ENCODE assay signal across 8 mouse cellular contexts in genomic region chr11:7214342-7214660, GRCm38 (mm10). TPM values are rescaled to one million over a fixed set of nuclear protein-coding genes. Genes with fewer than 3 reads are reported as not detected.
A peak's percentile ranks its signal among the peaks of the same experiment; 100 is the strongest.
DNase-seq lines count a peak whose midpoint lies in the region; ATAC-seq and TF ChIP-seq lines count a peak whose summit lies in the region.

No protein-coding gene starts in this region.

- WGBS in forebrain, embryonic 11.5 days = under 1% methylated on average over 12 of the region's 12 CpGs
- WGBS in intestine, postnatal 0 days = 1% methylated on average over 12 of the region's 12 CpGs
- WGBS in neural tube, embryonic 14.5 days = 1% methylated on average over 12 of the region's 12 CpGs

- no peak for DNase-seq in left cerebral cortex, adult 2 months (ENCODE audit: extremely low spot score in 1 of 2, low spot score in 2 of 2)
- no peak for DNase-seq in left cerebral cortex, adult 8-10 months (ENCODE audit: low spot score in 2 of 2)
- no peak for DNase-seq in forebrain, embryonic 11.5 days (ENCODE audit: low spot score)
- DNase-seq in urinary bladder, adult 18-20 months (ENCODE audit: low spot score in 2 of 2) = no peak
- no peak for DNase-seq in adipocyte (ENCODE audit: low spot score)
- DNase-seq in embryo, embryonic 10.5 days (ENCODE audit: low spot score) = no peak

- peak overlapping the region; percentile 64 for H3K4me3 ChIP-seq in left cerebral cortex, adult 2 months
- peak overlapping the region; percentile 59 for H3K4me3 ChIP-seq in forebrain, embryonic 11.5 days (ENCODE audit: low read depth, low read length)
- peak overlapping the region; percentile 53 for H3K4me3 ChIP-seq in intestine, postnatal 0 days (ENCODE audit: low read depth, low read length)
- peak overlapping the region; percentile 54 for H3K4me3 ChIP-seq in neural tube, embryonic 14.5 days (ENCODE audit: low read depth, low read length)

- H3K36me3 ChIP-seq in forebrain, embryonic 11.5 days (ENCODE audit: control insufficient read depth, insufficient read depth, low read length) = no peaks in the 10 kb centered on the region
- no peaks in the 10 kb centered on the region for H3K36me3 ChIP-seq in intestine, postnatal 0 days (ENCODE audit: control insufficient read depth, insufficient read depth)
- no peaks in the 10 kb centered on the region for H3K36me3 ChIP-seq in neural tube, embryonic 14.5 days (ENCODE audit: control insufficient read depth, insufficient read depth, low read length)

- intact Hi-C loops in left cerebral cortex, adult 2 months (cut with DNase I) = loop anchor here (2.0 to 10.0 kb wide), 4 partner anchors 122 to 1088 kb away; no protein-coding TSS in a partner anchor

- no peak for ATAC-seq in forebrain, embryonic 11.5 days (replicated peaks; ENCODE audit: low FRiP score)
- no peak for ATAC-seq in intestine, postnatal 0 days
- ATAC-seq in neural tube, embryonic 14.5 days (ENCODE audit: low read depth) = no peak

- H3K27me3 ChIP-seq in forebrain, embryonic 11.5 days (ENCODE audit: control insufficient read depth, insufficient read depth, low read length) = peaks cover 20% of the 10 kb centered on the region
- peaks cover 39% of the 10 kb centered on the region for H3K27me3 ChIP-seq in intestine, postnatal 0 days (replicated peaks; ENCODE audit: control insufficient read depth, insufficient read depth, low read length)
- peaks cover 5% of the 10 kb centered on the region; the same call in 1 of the 2 replicates for H3K27me3 ChIP-seq in neural tube, embryonic 14.5 days (ENCODE audit: control insufficient read depth, insufficient read depth, low read length)

- peak overlapping the region; percentile 64 for H3K9ac ChIP-seq in forebrain, embryonic 11.5 days (ENCODE audit: low read length)
- no peak overlapping the region for H3K9ac ChIP-seq in intestine, postnatal 0 days (ENCODE audit: low read depth, low read length)
- H3K9ac ChIP-seq in neural tube, embryonic 14.5 days (replicated peaks; ENCODE audit: low read depth, low read length) = peak overlapping the region; percentile 72

- peak overlapping the region; percentile 90; the same call in 1 of the 2 replicates for H3K27ac ChIP-seq in left cerebral cortex, adult 2 months
- H3K27ac ChIP-seq in forebrain, embryonic 11.5 days (ENCODE audit: low read depth, low read length) = no peak overlapping the region
- no peak overlapping the region for H3K27ac ChIP-seq in intestine, postnatal 0 days (ENCODE audit: low read depth, low read length)
- H3K27ac ChIP-seq in neural tube, embryonic 14.5 days (ENCODE audit: low read depth, low read length) = no peak overlapping the region

- H3K4me1 ChIP-seq in forebrain, embryonic 11.5 days (replicated peaks; ENCODE audit: control insufficient read depth, insufficient read depth, low read length) = peaks cover 11% of the 10 kb centered on the region; the same call in 1 of the 2 replicates
- no peaks in the 10 kb centered on the region for H3K4me1 ChIP-seq in intestine, postnatal 0 days (replicated peaks; ENCODE audit: control insufficient read depth, insufficient read depth, low read length)
- peaks cover 21% of the 10 kb centered on the region; the same call in 1 of the 2 replicates for H3K4me1 ChIP-seq in neural tube, embryonic 14.5 days (ENCODE audit: control insufficient read depth, insufficient read depth, low read length)

- peak overlapping the region; percentile 84 for H3K4me2 ChIP-seq in forebrain, embryonic 11.5 days (ENCODE audit: low read depth, low read length, severe bottlenecking)
- peak overlapping the region; percentile 78 for H3K4me2 ChIP-seq in intestine, postnatal 0 days (replicated peaks; ENCODE audit: low read depth)
- peak overlapping the region; percentile 95 for H3K4me2 ChIP-seq in neural tube, embryonic 14.5 days (ENCODE audit: low read depth, low read length)

- no peaks in the 10 kb centered on the region for H3K9me3 ChIP-seq in forebrain, embryonic 11.5 days (ENCODE audit: control insufficient read depth, low read length)
- no peaks in the 10 kb centered on the region for H3K9me3 ChIP-seq in intestine, postnatal 0 days (ENCODE audit: control insufficient read depth)
- H3K9me3 ChIP-seq in neural tube, embryonic 14.5 days (ENCODE audit: control insufficient read depth, low read length) = no peaks in the 10 kb centered on the region

- no peak for TF ChIP-seq CTCF in left cerebral cortex, adult 2 months (IDR thresholded peaks at IDR 0.05)
- no peak for TF ChIP-seq CTCF in intestine, postnatal 0 days (IDR thresholded peaks at IDR 0.05; ENCODE audit: low read depth)

RNA-seq across cellular contexts. Expression of gene Igfbp3, which starts 0.6 kb away (rescaled TPM):
- 1 to 10 TPM; 7.2 to 9.0 TPM for total RNA-seq in left cerebral cortex, adult 2 months (2021)
- total RNA-seq in left cerebral cortex, adult 8-10 months (2022) = 1 to 10 TPM; 6.5 to 7.4 (median 6.7) TPM
- polyA plus RNA-seq in forebrain, embryonic 11.5 days (2014; fragmentation: Nextera tagmentation; extraction: Ambion mirVana) = 11.0 and 11.5 TPM in 2 replicates
- 52.7 and 57.1 TPM in 2 replicates for polyA plus RNA-seq in intestine, postnatal 0 days (2015; fragmentation: Nextera tagmentation; extraction: Ambion mirVana)
- polyA plus RNA-seq in neural tube, embryonic 14.5 days (2014; fragmentation: Nextera tagmentation; extraction: Ambion mirVana) = 14.2 and 23.3 TPM in 2 replicates

RNA-seq across cellular contexts. Expression of gene Igfbp1, which starts 16.7 kb away (rescaled TPM):
- total RNA-seq in left cerebral cortex, adult 2 months (2021) = not detected
- not detected for total RNA-seq in left cerebral cortex, adult 8-10 months (2022)
- 0.16 and 0.17 TPM in 2 replicates for polyA plus RNA-seq in forebrain, embryonic 11.5 days (2014; fragmentation: Nextera tagmentation; extraction: Ambion mirVana)
- polyA plus RNA-seq in intestine, postnatal 0 days (2015; fragmentation: Nextera tagmentation; extraction: Ambion mirVana) = 0.12 TPM in 1 of 2 replicates, not detected in the other
- polyA plus RNA-seq in neural tube, embryonic 14.5 days (2014; fragmentation: Nextera tagmentation; extraction: Ambion mirVana) = 0.46 TPM in 1 of 2 replicates, not detected in the other

RNA-seq across cellular contexts. Expression of gene Gm11985, which starts 25.9 kb away (rescaled TPM):
- not detected for total RNA-seq in left cerebral cortex, adult 2 months (2021)
- total RNA-seq in left cerebral cortex, adult 8-10 months (2022) = not detected
- polyA plus RNA-seq in forebrain, embryonic 11.5 days (2014; fragmentation: Nextera tagmentation; extraction: Ambion mirVana) = not detected in 2 replicates
- not detected in 2 replicates for polyA plus RNA-seq in intestine, postnatal 0 days (2015; fragmentation: Nextera tagmentation; extraction: Ambion mirVana)
- 0.20 TPM in 1 of 2 replicates, not detected in the other for polyA plus RNA-seq in neural tube, embryonic 14.5 days (2014; fragmentation: Nextera tagmentation; extraction: Ambion mirVana)
